Mouse (Mus musculus) heart, embryonic 12.5 days (tissue): ENCODE results near the gene Pitpnm3. TPM values are rescaled to one million over a fixed set of nuclear protein-coding genes. Genes with fewer than 3 reads are reported as not detected.

Source experiments
- polyA plus RNA-seq: library from polyadenylated mRNA; unstranded; fragments of >200 nt; fragmentation: Nextera tagmentation; extraction: Ambion mirVana; gene quantifications from 2 replicates; pipeline ENCODE4 v1.2.1, GENCODE M21; 2016

Gene Pitpnm3
- polyA plus RNA-seq, 1 experiment from 2014 or later, result 0.13 TPM

Other genes starting within 250 kb of the Pitpnm3 start
- gene Aipl1, start 98.3 kb downstream of the Pitpnm3 start, polyA plus RNA-seq, result 0.80 and 1.0 TPM in 2 replicates
- 90.6 and 92.7 TPM in 2 replicates for gene Pimreg, start 93.7 kb downstream of the Pitpnm3 start, polyA plus RNA-seq
- gene Gm43951, start 71.1 kb upstream of the Pitpnm3 start, polyA plus RNA-seq, result 0.09 and 0.17 TPM in 2 replicates
- gene 4933427D14Rik, start 71.7 kb upstream of the Pitpnm3 start, polyA plus RNA-seq, result 9.1 and 9.6 TPM in 2 replicates
- 138 and 141 TPM in 2 replicates for gene Txndc17, start 71.8 kb upstream of the Pitpnm3 start, polyA plus RNA-seq
- 28.2 and 28.5 TPM in 2 replicates for gene Med31, start 79.8 kb upstream of the Pitpnm3 start, polyA plus RNA-seq
- 0.17 and 0.36 TPM in 2 replicates for gene Slc13a5, start 131.4 kb upstream of the Pitpnm3 start, polyA plus RNA-seq
- 6.2 and 6.8 TPM in 2 replicates for gene Xaf1, start 165.9 kb upstream of the Pitpnm3 start, polyA plus RNA-seq
- not detected in 2 replicates for gene Fbxo39, start 178.7 kb upstream of the Pitpnm3 start, polyA plus RNA-seq
- gene Tekt1, start 226.7 kb upstream of the Pitpnm3 start, polyA plus RNA-seq, result 0.32 and 0.85 TPM in 2 replicates